Mouse (Mus musculus): ENCODE results near the gene Asap2.

The Asap2 gene

GRCm38 (mm10) chr12:21298856-21299255 is 308.6 kb downstream of the Asap2 start:
- ATAC-seq (ENCODE audit: insufficient number of reproducible peaks, low FRiP score, low TSS enrichment), result no peak

- ATAC-seq (ENCODE audit: insufficient number of reproducible peaks, low FRiP score, low TSS enrichment), result no peak
These were observed 311.1 kb downstream of the Asap2 start for GRCm38 (mm10) chr12:21301324-21301723.

GRCm38 (mm10) chr12:21301932-21302331 is 311.7 kb downstream of the Asap2 start:
- no peak for ATAC-seq (ENCODE audit: insufficient number of reproducible peaks, low FRiP score, low TSS enrichment)

GRCm38 (mm10) chr12:21302361-21302783 is 312.1 kb downstream of the Asap2 start:
- no peak for ATAC-seq (ENCODE audit: insufficient number of reproducible peaks, low FRiP score, low TSS enrichment)

- no peak for ATAC-seq (ENCODE audit: insufficient number of reproducible peaks, low FRiP score, low TSS enrichment)
These were observed 315.5 kb downstream of the Asap2 start for GRCm38 (mm10) chr12:21305741-21306140.

GRCm38 (mm10) chr12:21306721-21307120 is 316.5 kb downstream of the Asap2 start:
- no peak for ATAC-seq (ENCODE audit: insufficient number of reproducible peaks, low FRiP score, low TSS enrichment)

- no peak for ATAC-seq (ENCODE audit: insufficient number of reproducible peaks, low FRiP score, low TSS enrichment)
These were observed 321.9 kb downstream of the Asap2 start for GRCm38 (mm10) chr12:21312201-21312600.

- peak; percentile 82 for ATAC-seq (ENCODE audit: insufficient number of reproducible peaks, low FRiP score, low TSS enrichment)
These were observed 325.9 kb downstream of the Asap2 start, which contains the start of gene Iah1 for GRCm38 (mm10) chr12:21315923-21316868. Gene Iah1, plus strand, starts transcription at chr12:21316389.

GRCm38 (mm10) chr12:21316869-21317265 is 326.6 kb downstream of the Asap2 start:
- no peak for ATAC-seq (ENCODE audit: insufficient number of reproducible peaks, low FRiP score, low TSS enrichment)

GRCm38 (mm10) chr12:21318143-21318895 is 328.1 kb downstream of the Asap2 start:
- ATAC-seq (ENCODE audit: insufficient number of reproducible peaks, low FRiP score, low TSS enrichment), result no peak

Data from cerebellum, adult (tissue).